Mouse (Mus musculus) CH12.LX (cell line): Measurements from ENCODE around the gene Exoc6b. TPM values are rescaled to one million over a fixed set of nuclear protein-coding genes. Genes with fewer than 3 reads are reported as not detected.

Source experiments
- DNase-seq: peaks from one replicate; pipeline ENCODE4 v3.0.0-alpha.2; 2013; ENCODE audit errors: extremely low read depth
- H3K27ac ChIP-seq: 2 replicates; pipeline ENCODE4 v1.5.1; 2012; ENCODE audit warnings: low read depth, mild to moderate bottlenecking, control low read depth, moderate library complexity; ENCODE audit not compliant: insufficient read depth
- H3K27me3 ChIP-seq: replicated peaks from 2 replicates; pipeline ENCODE3; 2012; ENCODE audit warnings: inconsistent platforms
- H3K36me3 ChIP-seq, 2 experiments: replicated peaks in 1 of 2; 2 replicates each; pipeline versions ENCODE3 to v1.6.1; 2012; ENCODE audit warnings: inconsistent platforms in 1 of 2, low read length in 1 of 2, mild to moderate bottlenecking in 1 of 2, mixed read lengths in 1 of 2, moderate library complexity in 1 of 2; ENCODE audit not compliant: control insufficient read depth in 1 of 2, insufficient read depth in 1 of 2
- H3K4me1 ChIP-seq, 2 experiments: 2 replicates each; pipeline ENCODE4 v1.6.1; 2012; ENCODE audit warnings: inconsistent platforms in 1 of 2, moderate library complexity in 1 of 2; ENCODE audit not compliant: insufficient read depth in 2 of 2, control insufficient read depth in 1 of 2
- H3K4me2 ChIP-seq: 2 replicates; pipeline ENCODE4 v1.6.1; 2012; ENCODE audit warnings: low read depth, mild to moderate bottlenecking, control low read depth; ENCODE audit not compliant: poor library complexity, insufficient read depth, severe bottlenecking
- H3K4me3 ChIP-seq, 3 experiments: fragments of 150-350 bp in 1 of 3; sonication (generic) in 1 of 3; replicated peaks in 1 of 3; 2 replicates each; pipeline versions ENCODE3 to v1.5.1; 2011 to 2012; ENCODE audit warnings: low read depth in 2 of 3, low read length in 2 of 3, mild to moderate bottlenecking in 2 of 3, moderate library complexity in 2 of 3, control low read depth in 1 of 3, improper control_type of control experiment in 1 of 3, inconsistent platforms in 1 of 3, mixed read lengths in 1 of 3; ENCODE audit not compliant: poor library complexity in 1 of 3
- H3K79me2 ChIP-seq: replicated peaks from 2 replicates; pipeline ENCODE4 v1.6.1; 2012; ENCODE audit warnings: mild to moderate bottlenecking, moderate library complexity; ENCODE audit not compliant: control insufficient read depth, poor library complexity, insufficient read depth, severe bottlenecking; ENCODE audit errors: extremely low read depth
- H3K9ac ChIP-seq: 2 replicates; pipeline ENCODE4 v1.6.1; 2012; ENCODE audit warnings: low read depth, mild to moderate bottlenecking, control low read depth, moderate library complexity; ENCODE audit not compliant: insufficient read depth
- H3K9me3 ChIP-seq: replicated peaks from 2 replicates; pipeline ENCODE3; 2012; ENCODE audit warnings: low read length, inconsistent platforms, mixed read lengths
- CHD2 ChIP-seq: IDR thresholded peaks from 2 replicates; pipeline ENCODE4 v1.6.1; 2011; ENCODE audit warnings: low read length, improper control_type of control experiment
- CTCF ChIP-seq, 2 experiments: IDR thresholded peaks in 1 of 2; conservative IDR thresholded peaks in 1 of 2; 2 replicates each; pipeline ENCODE4 v1.5.1; 2011 to 2012; ENCODE audit warnings: low read depth in 2 of 2, low read length in 2 of 2, improper control_type of control experiment in 1 of 2, inconsistent platforms in 1 of 2, mild to moderate bottlenecking in 1 of 2, moderate library complexity in 1 of 2
- E2F4 ChIP-seq: IDR thresholded peaks from 2 replicates; pipeline ENCODE4 v1.6.1; 2011; ENCODE audit warnings: low read depth, low read length, improper control_type of control experiment; ENCODE audit not compliant: insufficient replicate concordance
- EP300 ChIP-seq: IDR thresholded peaks from 2 replicates; pipeline ENCODE4 v1.6.1; 2011; ENCODE audit warnings: low read length, improper control_type of control experiment
- ETS1 ChIP-seq: conservative IDR thresholded peaks from 2 replicates; pipeline ENCODE4 v1.6.1; 2012; ENCODE audit warnings: low read depth, mild to moderate bottlenecking, inconsistent platforms, low read length, improper control_type of control experiment, moderate library complexity
- HCFC1 ChIP-seq: IDR thresholded peaks from 2 replicates; pipeline ENCODE4 v1.6.1; 2012; ENCODE audit warnings: low read depth, mild to moderate bottlenecking, inconsistent platforms, low read length, improper control_type of control experiment
- JUN ChIP-seq: IDR thresholded peaks from 2 replicates; pipeline ENCODE4 v1.6.1; 2011; ENCODE audit warnings: low read depth, mild to moderate bottlenecking, low read length, improper control_type of control experiment, moderate library complexity; ENCODE audit not compliant: insufficient read depth
- JUND ChIP-seq: conservative IDR thresholded peaks from 2 replicates; pipeline ENCODE4 v1.6.1; 2011; ENCODE audit warnings: low read depth, low read length, improper control_type of control experiment
- MAFK ChIP-seq: IDR thresholded peaks from 2 replicates; pipeline ENCODE4 v1.6.1; 2011; ENCODE audit warnings: low read length, improper control_type of control experiment; ENCODE audit not compliant: insufficient replicate concordance
- MEF2A ChIP-seq: IDR thresholded peaks from 2 replicates; pipeline ENCODE4 v1.6.1; 2014; ENCODE audit warnings: low read depth, mild to moderate bottlenecking, inconsistent platforms, low read length, improper control_type of control experiment, borderline replicate concordance
- NELFE ChIP-seq: IDR thresholded peaks from 2 replicates; pipeline ENCODE4 v1.6.1; 2011; ENCODE audit warnings: low read depth, low read length, improper control_type of control experiment
- NRF1 ChIP-seq: IDR thresholded peaks from 2 replicates; pipeline ENCODE4 v1.6.1; 2014; ENCODE audit warnings: low read depth, mild to moderate bottlenecking, inconsistent platforms, low read length, improper control_type of control experiment, moderate library complexity
- PAX5 ChIP-seq: IDR thresholded peaks from 2 replicates; pipeline ENCODE4 v1.6.1; 2012; ENCODE audit warnings: low read length, inconsistent platforms, mixed read lengths
- POLR2AphosphoS2 ChIP-seq: IDR thresholded peaks from 2 replicates; pipeline ENCODE4 v1.6.1; 2011; ENCODE audit warnings: low read depth, low read length, improper control_type of control experiment
- UBTF ChIP-seq: IDR thresholded peaks from 2 replicates; pipeline ENCODE4 v1.6.1; 2012; ENCODE audit warnings: low read depth, mild to moderate bottlenecking, inconsistent platforms, low read length, improper control_type of control experiment, moderate library complexity
- USF1 ChIP-seq: IDR thresholded peaks from 2 replicates; pipeline ENCODE4 v1.6.1; 2014; ENCODE audit warnings: low read depth, mild to moderate bottlenecking, inconsistent platforms, low read length, improper control_type of control experiment
- USF2 ChIP-seq: conservative IDR thresholded peaks from 2 replicates; pipeline ENCODE4 v1.6.1; 2011; ENCODE audit warnings: low read depth, low read length, improper control_type of control experiment
- ZKSCAN1 ChIP-seq: IDR thresholded peaks from 2 replicates; pipeline ENCODE4 v1.6.1; 2012; ENCODE audit warnings: low read depth, inconsistent platforms, low read length, improper control_type of control experiment, borderline replicate concordance
- ZMIZ1 ChIP-seq: IDR thresholded peaks from 2 replicates; pipeline ENCODE4 v1.6.1; 2012; ENCODE audit warnings: low read depth, mild to moderate bottlenecking, inconsistent platforms, low read length, improper control_type of control experiment
- dilution Hi-C: fragments of 300-500 bp; cut with MboI; formaldehyde crosslinking; loops from 2 replicates; pipeline ENCODE4 v1.14.3; 2020; ENCODE audit warnings: low sequenced_read_pairs; ENCODE audit not compliant: extremely low pct_unique_long_range_greater_than_20kb, extremely low pct_ligation_motif_present
- in situ Hi-C: fragments of 300-500 bp; cut with MboI; formaldehyde crosslinking; loops from 3 replicates; pipeline ENCODE4 v1.14.3; 2019; ENCODE audit warnings: low sequenced_read_pairs, low pct_ligation_motif_present, low pct_unique_long_range_greater_than_20kb, mixed read lengths
- polyA plus RNA-seq: library from polyadenylated mRNA; unstranded; fragments of >175 nt; gene quantifications from 2 replicates; pipeline ENCODE4 v1.2.1, GENCODE M21; 2012; ENCODE audit warnings: low read depth; ENCODE audit not compliant: insufficient read length
- total RNA-seq, 2 experiments: library from RNA; depleted of rRNA; stranded (reverse); fragments of 300-350 nt in 1 of 2; fragments of >200 nt in 1 of 2; gene quantifications; 2 replicates each; pipeline ENCODE4 v1.2.3; 2012 to 2014

The Exoc6b gene
- total and polyA plus RNA-seq, 3 experiments = 1.7 to 5.2 (median 3.5) TPM

DNA sequence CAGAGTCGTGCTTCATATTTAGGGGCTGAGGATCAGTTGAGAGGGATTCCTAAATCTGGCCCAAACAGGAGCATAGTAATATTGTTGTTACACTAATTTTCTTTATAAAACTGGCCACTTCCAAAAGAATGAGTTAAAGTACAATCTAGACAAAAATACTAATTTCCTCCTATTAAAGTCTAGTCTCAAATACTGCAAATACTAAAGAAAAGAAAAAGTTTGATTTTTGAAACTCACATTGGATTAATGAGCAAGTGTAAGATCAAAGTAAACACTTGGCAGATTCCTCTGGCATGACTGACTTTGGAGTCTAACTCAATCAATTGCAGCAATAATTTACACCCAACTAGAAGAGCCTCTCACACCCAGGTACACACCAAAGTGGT lies 371.0 kb downstream of the Exoc6b start:
- no peak overlapping the region for H3K27ac ChIP-seq
- no peaks in the 10 kb centered on the region for H3K9me3 ChIP-seq
- dilution Hi-C loops = no loop called here
- no peak for DNase-seq
- H3K79me2 ChIP-seq = no peaks in the 10 kb centered on the region
- H3K4me1 ChIP-seq = no peaks in the 10 kb centered on the region
- no peak overlapping the region for H3K4me3 ChIP-seq
- no peak overlapping the region for H3K9ac ChIP-seq
- no peaks in the 10 kb centered on the region for H3K36me3 ChIP-seq
- in situ Hi-C loops = no loop called here
- TF ChIP-seq POLR2AphosphoS2 (no peak), UBTF (no peak), MEF2A (no peak), NRF1 (no peak), NELFE (no peak), EP300 (no peak), USF2 (no peak), ZMIZ1 (no peak), CHD2 (no peak), USF1 (no peak), E2F4 (no peak), JUND (no peak), ZKSCAN1 (no peak)
- no peaks in the 10 kb centered on the region for H3K27me3 ChIP-seq
- no peak overlapping the region for H3K4me2 ChIP-seq

DNA sequence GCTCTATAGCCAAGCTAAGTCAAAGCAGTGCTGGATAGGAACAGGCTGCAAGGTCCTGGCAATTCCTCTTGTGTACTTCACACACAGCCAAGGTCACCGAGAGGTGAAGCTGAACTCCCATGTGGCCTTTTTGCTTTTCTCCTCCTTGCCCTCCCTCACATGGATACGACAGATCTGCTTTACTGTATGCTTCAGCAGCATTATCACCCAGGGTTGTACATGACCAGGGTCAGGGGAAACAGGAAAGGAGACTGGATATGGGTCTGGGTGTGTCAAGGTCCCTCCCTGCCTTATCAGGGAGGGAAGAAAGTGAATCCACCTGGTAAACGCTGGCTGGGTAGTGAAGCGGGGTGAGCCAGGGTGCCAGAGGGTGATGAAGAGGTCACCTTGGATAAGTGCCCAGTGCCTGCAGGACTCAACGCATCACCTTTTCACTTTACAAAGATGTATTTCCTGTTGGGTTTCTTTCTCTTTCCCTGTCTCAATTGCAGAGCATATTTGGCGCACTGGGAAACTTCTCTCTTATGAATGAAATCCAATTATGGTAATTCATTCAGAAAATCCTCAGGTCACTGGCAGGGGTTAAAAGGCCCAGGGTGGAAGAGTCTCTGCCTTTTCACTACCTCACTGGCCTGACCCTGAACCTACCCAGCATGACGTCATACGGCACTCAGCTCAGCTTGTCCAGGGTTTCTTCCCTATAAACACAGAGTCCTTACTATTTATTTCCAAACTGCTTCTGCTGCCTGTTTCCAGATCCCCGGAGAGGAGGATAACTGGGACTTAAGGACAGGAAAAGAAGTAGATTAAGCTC lies 371.6 kb downstream of the Exoc6b start:
- Histone ChIP-seq H3K9me3 (no peaks in the 10 kb centered on the region), H3K27me3 (no peaks in the 10 kb centered on the region), H3K27ac (no peak overlapping the region), H3K4me3 (no peak overlapping the region), H3K79me2 (no peaks in the 10 kb centered on the region), H3K4me1 (no peaks in the 10 kb centered on the region), H3K36me3 (no peaks in the 10 kb centered on the region), H3K9ac (no peak overlapping the region), H3K4me2 (no peak overlapping the region)
- no peak for DNase-seq
- in situ Hi-C loops = no loop called here
- TF ChIP-seq E2F4 (no peak), NELFE (no peak), USF2 (no peak), UBTF (no peak), CHD2 (no peak), NRF1 (no peak), MAFK (no peak), MEF2A (no peak), PAX5 (no peak), JUN (no peak), ETS1 (no peak), ZKSCAN1 (no peak), EP300 (no peak), HCFC1 (no peak), CTCF (conservative IDR thresholded peaks at IDR 0.05 in 1 of 2, IDR thresholded peaks at IDR 0.05 in 1 of 2; ENCODE audit: low read depth in 2 of 2, low read length in 2 of 2) (no peak)
- dilution Hi-C loops = no loop called here
